Mouse (Mus musculus) heart, adult 2 months (tissue): ENCODE results near the gene Chsy1.

Source experiments
- CTCF ChIP-seq: fragments of 200-600 bp; IDR thresholded peaks from 2 replicates; pipeline ENCODE4 v1.8.1; 2022; ENCODE audit warnings: antibody characterized with exemption, mild to moderate bottlenecking, moderate library complexity
- EP300 ChIP-seq: fragments of 200-500 bp; IDR thresholded peaks from 2 replicates; pipeline ENCODE4 v1.6.1; 2011; ENCODE audit warnings: low read depth, low read length, control low read depth; ENCODE audit not compliant: insufficient read depth
- POLR2A ChIP-seq: fragments of 200-500 bp; IDR thresholded peaks from 2 replicates; pipeline ENCODE4 v1.6.1; 2011; ENCODE audit warnings: mild to moderate bottlenecking, low read depth, low read length, control low read depth; ENCODE audit not compliant: insufficient read depth

GRCm38 (mm10) chr7:66176929-66177328 lies 67.6 kb downstream of the Chsy1 start:
- no peak for TF ChIP-seq CTCF
- TF ChIP-seq EP300, result no peak
- no peak for TF ChIP-seq POLR2A
